Mouse (Mus musculus): Measurements from ENCODE around the gene Mas1.

Gene Mas1

DNA sequence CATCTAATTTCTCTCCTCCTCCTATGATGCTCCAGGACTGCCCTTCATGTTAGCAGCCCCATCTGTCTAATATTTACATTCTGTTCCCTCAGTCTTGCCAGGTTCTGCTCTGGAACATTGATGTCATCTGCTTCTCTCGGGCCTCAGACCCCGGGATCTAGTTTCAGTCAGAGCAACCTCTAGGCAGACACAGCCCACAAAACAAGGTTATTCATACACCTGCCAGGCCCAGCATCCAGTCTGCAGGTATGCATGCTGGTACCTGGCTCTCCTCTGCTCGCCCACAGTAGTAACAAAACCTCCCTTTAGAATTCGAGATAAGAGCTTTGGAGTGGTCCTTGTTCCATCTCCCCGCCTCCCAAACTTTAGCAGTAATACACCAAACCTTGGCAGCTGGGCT lies 37.6 kb downstream of the Mas1 start:
- no peak for DNase-seq (ENCODE audit: low read depth, low spot score)

DNA sequence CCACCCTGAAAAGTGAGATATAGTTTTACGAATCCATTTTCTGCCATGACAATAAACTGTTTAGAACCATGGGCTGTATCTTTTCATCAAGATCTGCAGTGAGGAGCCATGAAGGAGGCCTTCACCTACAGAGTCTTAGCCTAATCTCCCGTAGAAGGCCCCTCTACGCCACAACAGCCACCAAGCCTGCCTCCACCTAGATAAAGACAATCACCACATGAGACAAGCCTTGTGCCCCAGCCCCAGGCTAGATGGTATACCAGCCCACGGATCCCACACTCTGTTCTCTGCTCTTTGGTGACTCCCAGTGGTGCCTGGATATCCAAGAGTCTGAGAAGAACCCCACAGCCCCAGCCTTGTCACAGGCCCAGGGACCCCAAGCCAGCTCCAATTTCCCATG lies 52.1 kb downstream of the Mas1 start:
- DNase-seq (ENCODE audit: low read depth, low spot score) = no peak

DNA sequence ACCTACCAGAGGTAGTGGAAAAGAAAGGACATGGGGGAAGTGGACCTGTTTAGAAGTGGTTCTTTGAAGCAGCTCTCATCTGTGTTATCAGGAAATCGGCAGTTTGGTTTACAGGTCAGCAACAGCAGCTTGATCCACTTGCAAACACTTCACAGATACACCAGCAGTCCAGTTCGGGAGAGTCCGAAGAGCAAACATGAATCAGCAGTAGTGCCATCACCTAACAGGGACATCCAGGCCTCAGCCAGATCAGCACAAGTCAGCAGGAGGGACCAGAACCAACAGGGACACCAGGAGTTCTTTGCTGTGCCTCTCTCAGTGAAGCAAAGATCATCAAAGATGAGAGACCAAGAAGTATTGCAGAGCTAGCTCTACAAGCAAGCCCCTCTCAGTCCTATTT lies 53.4 kb downstream of the Mas1 start:
- DNase-seq (ENCODE audit: low read depth, low spot score) = no peak

DNA sequence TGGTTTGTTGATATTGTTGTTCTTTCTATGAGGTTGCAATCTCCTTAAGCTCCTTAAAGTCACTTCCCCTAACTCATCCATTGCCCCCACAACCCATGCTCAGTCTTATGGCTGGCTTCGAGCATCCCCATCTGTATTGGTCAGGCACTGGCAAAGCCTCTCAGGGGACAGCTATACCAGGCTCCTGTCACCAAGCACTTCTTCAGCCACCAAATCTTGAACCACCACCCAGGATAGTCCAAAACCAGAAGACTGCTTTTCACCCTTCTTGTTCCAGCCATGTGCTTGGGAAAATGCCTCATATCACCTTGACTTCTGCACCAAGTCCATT lies 57.0 kb downstream of the Mas1 start:
- DNase-seq (ENCODE audit: low read depth, low spot score) = no peak

DNA sequence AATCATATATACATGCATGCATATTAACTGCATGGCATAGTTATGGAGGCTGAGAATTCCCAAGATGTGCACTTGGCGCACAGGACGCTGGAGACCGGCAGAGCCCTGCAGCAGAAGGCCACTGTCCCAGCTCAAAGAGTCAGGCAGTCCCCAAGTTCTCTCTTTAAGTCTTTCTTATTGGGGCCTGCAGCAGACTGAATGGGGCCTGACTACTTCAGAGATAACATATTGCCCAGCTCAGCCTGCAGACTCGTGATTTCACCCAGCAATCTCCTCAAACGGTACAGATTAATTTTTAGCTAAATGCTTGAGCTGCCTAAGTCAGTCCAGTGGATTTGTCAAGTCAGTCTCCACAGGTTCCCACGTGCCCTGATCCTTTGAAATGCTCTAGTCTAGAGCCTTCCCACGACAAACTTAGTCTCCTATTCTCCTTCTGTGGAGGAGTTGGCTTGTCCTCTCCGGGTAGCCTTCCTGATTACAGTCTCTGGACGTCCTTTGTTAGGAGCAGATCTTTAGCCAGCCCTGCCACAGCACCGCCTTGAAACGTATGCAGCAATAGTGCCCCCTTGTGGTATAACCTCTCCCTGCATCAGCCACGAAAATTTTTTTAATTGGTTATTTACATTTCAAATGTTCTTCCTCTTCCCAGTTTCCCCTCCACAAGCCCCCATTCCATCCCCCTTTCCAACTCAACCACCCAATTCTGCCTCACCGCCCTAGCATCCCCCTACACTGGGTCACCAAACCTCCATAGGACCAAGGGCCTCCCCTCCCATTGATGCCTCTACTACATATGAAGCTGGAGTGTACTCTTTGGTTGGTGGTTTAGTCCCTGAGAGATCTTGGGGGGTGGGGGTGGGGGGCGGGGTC lies 57.6 kb downstream of the Mas1 start:
- DNase-seq (ENCODE audit: low read depth, low spot score) = peak; percentile 70

DNA sequence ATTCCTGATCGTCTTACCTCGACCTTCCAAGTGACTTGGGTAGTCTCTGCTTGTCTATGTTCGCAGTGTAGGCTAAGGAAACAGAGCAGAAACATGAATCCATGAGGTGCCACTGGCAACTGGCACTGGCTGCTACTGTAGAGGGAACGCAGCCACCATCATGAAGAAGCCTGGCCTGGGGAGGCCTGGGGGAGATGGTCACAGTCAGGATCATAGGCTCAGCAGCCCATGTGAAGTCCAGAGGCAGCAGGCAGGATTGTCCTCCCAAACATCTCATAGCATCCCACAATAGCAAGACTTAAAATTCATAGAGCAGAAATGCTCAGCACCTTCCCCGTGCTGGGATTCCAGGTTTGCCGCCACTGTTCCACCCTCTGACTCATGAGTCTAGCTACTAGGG lies 59.1 kb downstream of the Mas1 start:
- no peak for DNase-seq (ENCODE audit: low read depth, low spot score)

DNA sequence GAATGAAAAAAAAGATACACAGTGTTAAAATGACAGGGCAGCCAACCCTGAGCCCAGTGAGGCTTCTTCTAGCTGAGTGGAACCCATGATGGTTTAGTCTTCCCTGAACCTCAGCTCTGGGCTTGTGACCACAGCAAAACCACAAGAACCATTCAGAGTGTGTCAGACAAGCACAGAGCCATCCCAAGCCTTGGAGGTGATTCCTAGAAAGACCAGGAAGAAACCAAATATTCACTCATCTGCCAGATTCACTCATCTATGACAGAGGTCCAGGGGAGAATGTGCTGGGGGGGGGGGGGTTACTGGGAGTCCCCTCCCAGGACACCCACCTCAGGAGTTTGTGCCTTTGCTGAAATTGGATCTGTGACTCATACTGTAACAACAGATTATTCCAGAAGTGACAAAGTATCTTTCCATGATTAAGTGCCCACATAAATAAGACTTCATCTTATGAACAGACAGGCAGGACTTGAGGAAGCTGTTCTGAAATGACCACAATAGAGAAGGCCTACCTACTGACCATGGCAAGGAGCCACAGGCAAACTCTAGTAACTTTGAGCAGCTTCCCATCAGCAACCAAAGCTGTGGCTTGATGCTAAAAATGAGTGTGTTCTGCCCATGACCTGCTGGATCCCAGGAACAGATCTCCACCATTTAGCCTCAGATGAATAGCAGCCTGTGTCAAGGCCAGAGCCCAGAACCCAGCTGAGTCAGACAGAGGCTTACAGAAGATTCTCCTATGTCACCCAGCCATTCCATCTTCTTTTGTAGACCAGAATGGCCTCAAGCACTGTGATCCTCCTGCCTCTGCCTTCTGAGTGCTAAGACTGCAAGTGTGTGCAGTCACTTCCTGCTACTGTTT lies 63.1 kb downstream of the Mas1 start:
- DNase-seq (ENCODE audit: low read depth, low spot score) = no peak

DNA sequence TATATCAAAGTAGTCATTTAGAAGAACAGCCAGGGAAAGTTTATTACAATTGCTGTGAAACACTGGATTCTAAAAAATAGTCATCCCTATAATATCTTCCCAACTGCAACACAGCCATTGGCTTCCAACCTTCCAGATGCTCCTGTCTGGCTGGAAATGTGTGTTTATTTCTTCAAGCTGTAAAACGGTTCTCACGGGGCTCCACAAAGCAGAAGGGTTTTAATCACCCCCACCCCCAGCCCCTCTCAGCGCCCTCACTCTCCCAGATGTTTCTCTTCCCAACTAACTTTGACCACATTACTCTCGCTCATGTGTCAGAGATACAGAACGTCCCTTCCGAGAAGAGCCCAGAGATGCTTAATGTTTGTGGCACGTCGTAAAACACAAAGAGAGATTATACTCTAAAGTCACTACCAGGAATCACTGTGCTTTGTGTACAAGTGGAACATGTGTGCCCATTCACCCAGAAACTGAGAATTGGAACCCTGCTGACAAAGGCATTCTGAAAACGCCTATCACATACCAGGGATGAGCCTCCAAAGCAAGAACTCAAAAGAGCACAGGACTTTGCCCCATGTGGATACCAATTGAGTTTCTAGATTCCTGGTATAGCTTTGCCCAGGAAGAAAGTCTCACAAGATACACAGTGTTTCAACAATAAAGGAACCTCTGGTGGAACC lies 65.9 kb downstream of the Mas1 start:
- DNase-seq (ENCODE audit: low read depth, low spot score) = peak; percentile 67

DNA sequence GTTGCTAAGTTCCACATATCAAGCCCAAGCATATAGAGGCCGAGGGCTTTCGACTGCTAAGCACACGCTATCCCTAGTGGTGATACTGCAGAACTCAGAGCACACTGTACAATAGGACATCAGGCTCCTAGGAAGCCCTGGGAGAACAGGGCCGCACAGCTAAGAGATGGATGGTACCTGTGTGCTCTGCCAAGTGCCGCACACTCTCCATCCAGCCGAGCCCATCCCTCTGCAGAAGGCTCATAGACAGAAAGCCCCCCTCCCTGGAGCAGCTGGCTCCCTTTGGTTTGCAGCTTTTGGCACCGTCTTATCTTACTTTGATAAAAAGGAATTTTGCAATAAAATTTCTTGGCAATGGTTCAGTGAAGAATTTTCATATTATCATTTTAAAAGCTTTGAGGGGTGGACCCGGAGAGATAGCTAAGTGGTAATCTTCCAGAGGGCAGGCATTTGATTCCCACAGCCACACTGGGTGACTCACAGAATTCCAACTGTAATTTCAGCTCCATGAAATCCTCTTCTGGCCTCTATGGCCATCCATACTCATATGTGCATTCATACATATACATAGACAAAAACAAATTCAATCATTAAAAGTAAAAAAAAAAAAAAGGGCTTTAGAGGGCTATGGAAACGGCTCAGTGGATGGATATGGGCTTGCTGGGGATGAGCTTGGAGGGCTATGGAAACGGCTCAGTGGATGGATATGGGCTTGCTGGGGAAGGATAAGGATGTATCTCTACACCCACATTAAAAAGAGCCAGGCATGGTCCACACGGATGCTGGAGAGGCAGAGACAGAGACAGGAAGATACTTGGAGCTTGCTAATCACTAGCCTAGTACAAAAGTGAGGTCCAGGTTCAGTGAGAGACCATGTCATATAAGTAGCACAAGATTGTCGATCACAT lies 68.3 kb downstream of the Mas1 start:
- no peak for DNase-seq (ENCODE audit: low read depth, low spot score)

DNA sequence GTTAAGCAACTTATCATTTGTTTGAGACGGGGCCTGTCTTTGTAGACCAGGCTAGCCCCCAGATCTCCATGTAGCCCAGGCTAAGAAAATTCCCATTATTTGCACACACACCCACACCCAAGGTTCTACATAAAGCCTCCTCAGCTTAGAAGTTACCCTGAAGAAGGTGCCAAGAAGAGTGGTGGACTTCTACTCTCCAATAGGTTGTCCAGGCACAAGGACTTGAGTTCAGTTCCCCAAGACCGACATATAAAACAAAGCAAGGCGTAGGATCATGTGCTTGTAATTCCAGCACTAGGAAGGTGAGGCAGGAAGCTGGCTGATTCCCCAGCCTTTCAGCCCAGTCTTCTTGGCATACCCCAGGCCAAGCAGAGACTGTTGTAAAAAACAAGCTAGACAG lies 69.4 kb downstream of the Mas1 start:
- DNase-seq (ENCODE audit: low read depth, low spot score) = no peak

DNA sequence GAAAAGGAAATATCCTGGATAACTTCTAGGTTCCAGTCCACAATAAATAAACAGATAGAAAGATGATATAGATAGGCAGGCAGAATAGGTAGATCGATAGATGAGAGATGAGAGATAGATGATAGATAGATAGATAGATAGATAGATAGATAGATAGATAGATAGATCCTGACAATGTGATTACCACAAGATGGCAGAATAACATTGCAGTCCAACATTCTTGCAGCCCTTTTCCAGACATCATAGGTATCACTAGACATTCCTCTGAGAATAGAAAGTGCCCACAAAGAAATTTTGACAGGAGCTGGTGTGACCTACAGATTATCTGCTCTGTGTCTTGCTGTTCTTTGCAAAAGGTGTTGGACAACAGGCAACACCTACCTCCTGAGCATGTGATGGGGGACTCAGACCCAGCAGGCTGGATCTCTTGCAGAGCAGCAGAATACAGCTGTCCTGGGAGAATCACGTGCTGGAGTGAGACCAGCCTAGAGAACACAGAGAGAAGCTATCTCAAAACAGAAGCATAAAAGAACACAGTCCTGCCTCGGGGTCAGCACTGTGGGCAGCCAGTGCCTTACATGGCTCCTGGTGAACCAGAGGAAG lies 70.4 kb downstream of the Mas1 start:
- no peak for DNase-seq (ENCODE audit: low read depth, low spot score)

DNA sequence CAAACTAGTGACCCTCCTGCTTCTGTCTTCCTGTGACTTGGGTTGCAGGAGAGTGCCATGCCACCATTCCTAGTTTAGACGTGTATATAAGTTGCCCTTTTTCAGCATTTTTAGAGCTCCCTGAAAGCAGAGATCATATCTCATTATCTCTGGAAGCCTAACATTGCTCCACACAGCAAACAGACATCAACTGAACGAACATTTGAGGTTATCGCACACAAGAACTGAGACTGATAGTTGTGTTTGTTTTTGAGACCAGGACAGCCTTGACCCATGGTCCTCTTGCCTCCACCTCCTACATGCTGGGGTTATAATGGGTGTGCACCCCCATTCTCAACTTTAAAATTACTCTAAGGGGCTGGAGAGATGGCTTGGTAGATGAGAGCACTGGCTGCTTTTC lies 71.3 kb downstream of the Mas1 start:
- DNase-seq (ENCODE audit: low read depth, low spot score) = no peak

DNA sequence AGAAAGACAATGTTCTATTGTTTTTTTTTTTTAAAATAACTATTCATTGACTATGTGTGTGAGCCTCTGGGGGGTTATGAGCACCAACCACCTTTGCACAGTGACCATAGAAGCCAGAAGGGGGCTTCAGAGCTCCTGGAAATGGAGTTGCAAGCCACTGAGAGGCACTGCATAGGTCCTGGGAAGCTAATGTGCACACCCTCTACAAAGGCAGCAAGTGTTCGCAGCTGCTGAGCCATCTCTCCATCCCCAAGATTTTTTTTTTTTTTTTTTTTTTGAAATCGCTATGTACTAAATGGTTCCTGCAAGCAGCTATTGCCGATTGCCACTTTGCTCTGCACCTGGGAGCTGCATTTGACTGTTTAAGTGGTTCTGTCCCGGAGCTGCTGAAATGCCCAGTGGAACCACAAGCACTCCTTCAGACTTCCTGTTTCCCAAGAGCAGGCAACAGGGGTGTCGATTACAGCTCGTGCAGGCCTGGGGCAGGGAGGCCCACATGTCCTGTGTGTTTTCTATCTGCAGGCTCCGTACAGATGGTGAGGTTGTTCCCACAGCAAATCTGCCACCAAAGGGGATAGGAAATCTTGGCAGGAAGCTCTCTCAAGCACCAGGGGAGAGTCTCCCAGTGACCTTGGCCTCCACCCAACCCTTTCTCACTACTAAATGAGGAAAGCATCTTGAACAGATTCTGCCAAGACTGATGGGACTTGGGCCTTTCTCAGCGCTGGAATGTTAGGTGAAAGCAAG lies 74.1 kb downstream of the Mas1 start:
- peak; percentile 16 for DNase-seq (ENCODE audit: low read depth, low spot score)

DNA sequence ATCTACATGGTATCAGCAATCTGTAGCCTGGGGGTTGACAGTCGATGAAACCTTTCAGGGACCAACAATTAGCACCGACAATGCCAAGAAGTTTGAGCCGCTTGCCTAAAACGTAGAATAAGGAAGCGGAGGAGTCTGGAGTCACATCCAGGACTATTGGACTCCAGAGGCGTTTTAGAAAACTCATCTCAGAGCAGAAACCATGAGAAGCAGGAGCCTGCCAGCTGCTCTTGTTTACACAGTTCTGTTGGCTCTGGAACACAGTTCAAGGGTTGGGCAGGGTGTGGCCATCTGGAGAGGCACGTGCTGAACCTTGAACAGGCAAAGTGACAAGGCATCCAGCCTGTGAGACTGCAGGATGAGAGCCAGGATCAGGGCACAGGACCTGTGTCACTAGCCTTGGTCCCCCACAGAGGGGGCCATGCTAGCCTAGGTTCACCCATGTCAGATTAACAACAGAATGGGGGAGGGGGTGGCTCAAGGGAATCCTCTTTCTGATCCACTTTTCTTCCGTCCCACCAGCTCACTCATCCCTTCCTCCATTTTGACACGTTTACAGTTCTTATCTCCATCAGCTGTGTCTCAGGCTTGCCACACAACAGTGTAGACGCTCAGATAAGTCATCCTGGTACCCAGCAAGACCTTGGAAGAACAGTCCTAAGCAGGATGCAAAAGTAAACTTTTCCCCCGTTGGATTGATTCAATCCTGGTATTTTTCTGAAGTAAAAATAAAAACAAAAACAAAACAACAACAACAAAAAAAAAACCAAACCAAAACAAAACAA lies 75.3 kb downstream of the Mas1 start:
- DNase-seq (ENCODE audit: low read depth, low spot score) = peak; percentile 14

DNA sequence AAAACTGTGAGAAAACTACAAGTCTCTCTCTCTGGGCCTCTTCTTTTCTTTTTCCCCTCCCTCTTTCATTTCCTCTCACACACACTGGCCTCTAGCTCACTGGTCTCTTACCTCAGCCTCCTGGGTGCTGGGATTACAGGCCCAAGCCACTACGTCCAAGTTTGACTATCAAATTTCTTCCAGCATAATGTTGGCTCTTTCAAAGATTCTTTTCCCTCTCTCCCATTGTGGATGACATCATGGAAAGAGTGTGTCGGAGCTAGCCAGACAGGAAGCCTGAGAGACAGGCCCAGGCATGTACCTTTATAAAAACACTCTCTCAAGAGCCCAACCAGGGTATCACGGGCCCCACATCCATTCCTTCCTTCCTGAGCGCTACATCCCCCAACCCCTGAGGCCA lies 76.5 kb downstream of the Mas1 start:
- DNase-seq (ENCODE audit: low read depth, low spot score) = peak; percentile 16

DNA sequence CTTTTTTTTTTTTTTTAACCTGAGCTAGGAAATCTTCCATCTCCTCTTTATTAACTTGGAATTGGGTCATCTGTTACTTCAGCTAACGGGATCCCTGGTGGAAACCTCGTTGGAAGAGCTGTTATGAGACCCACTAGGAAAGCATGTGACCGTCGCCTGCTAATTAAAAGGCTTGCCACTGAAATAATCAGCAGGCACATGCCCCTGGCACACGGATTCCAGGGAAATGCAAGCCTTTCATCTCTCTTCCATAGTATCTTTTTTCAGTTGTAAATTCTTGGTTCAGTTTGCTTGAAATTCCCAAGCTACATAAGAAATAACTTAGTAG lies 76.9 kb downstream of the Mas1 start:
- DNase-seq (ENCODE audit: low read depth, low spot score) = no peak

Data from R1 (cell line).